ENCODE assay signal across 7 mouse cellular contexts in genomic region chr3:152763139-152763882, GRCm38 (mm10). TPM values are rescaled to one million over a fixed set of nuclear protein-coding genes. Genes with fewer than 3 reads are reported as not detected.
DNase-seq lines count a peak whose midpoint lies in the region; ATAC-seq and TF ChIP-seq lines count a peak whose summit lies in the region.

No protein-coding gene starts in this region.

- ATAC-seq in G1E (ENCODE audit: extremely low read depth, insufficient number of reproducible peaks, low FRiP score, poor library complexity, severe bottlenecking): peak; percentile 43; the same call in 1 of the 2 replicates
- peak; percentile 62 for ATAC-seq in intestine, embryonic 15.5 days
- ATAC-seq in liver, postnatal 0 days: peak; percentile 72
- no peak for ATAC-seq in neural tube, embryonic 11.5 days (ENCODE audit: insufficient read depth, low FRiP score, low TSS enrichment)

- DNase-seq in G1E (ENCODE audit: low spot score): peak; percentile 11
- DNase-seq in adrenal gland, postnatal 25 days: peak; percentile 66
- DNase-seq in gastrocnemius, postnatal 14 days: peak; percentile 41
- peak; percentile 63 for DNase-seq in liver, postnatal 0 days
- DNase-seq in neural tube, embryonic 11.5 days (ENCODE audit: low spot score): peak; percentile 54
- peak; percentile 50 for DNase-seq in thymus, postnatal 0 days (ENCODE audit: low spot score)

- H3K36me3 ChIP-seq in G1E (replicated peaks): peaks cover 49% of the 10 kb centered on the region
- H3K36me3 ChIP-seq in intestine, embryonic 15.5 days: no peaks in the 10 kb centered on the region
- H3K36me3 ChIP-seq in liver, postnatal 0 days (replicated peaks; ENCODE audit: insufficient read depth, low read length): peaks cover 3% of the 10 kb centered on the region; the same call in 1 of the 2 replicates
- H3K36me3 ChIP-seq in neural tube, embryonic 11.5 days (ENCODE audit: control insufficient read depth, insufficient read depth, low read length): no peaks in the 10 kb centered on the region

- H3K4me2 ChIP-seq in intestine, embryonic 15.5 days (replicated peaks): peak overlapping the region; percentile 72
- peak overlapping the region; percentile 77 for H3K4me2 ChIP-seq in liver, postnatal 0 days (ENCODE audit: low read depth, low read length)
- peak overlapping the region; percentile 26; the same call in 1 of the 2 replicates for H3K4me2 ChIP-seq in neural tube, embryonic 11.5 days (ENCODE audit: low read depth)

- no peaks in the 10 kb centered on the region for H3K27me3 ChIP-seq in G1E (ENCODE audit: insufficient read depth, low read length)
- H3K27me3 ChIP-seq in intestine, embryonic 15.5 days (replicated peaks): no peaks in the 10 kb centered on the region
- H3K27me3 ChIP-seq in liver, postnatal 0 days (ENCODE audit: insufficient read depth, low read length): no peaks in the 10 kb centered on the region
- no peaks in the 10 kb centered on the region for H3K27me3 ChIP-seq in neural tube, embryonic 11.5 days (ENCODE audit: control insufficient read depth, insufficient read depth, low read length)

- no peaks in the 10 kb centered on the region for H3K9me3 ChIP-seq in G1E (replicated peaks)
- no peaks in the 10 kb centered on the region for H3K9me3 ChIP-seq in intestine, embryonic 15.5 days
- H3K9me3 ChIP-seq in liver, postnatal 0 days (ENCODE audit: low read length): no peaks in the 10 kb centered on the region
- no peaks in the 10 kb centered on the region for H3K9me3 ChIP-seq in neural tube, embryonic 11.5 days (ENCODE audit: control insufficient read depth, low read length)

- 33% methylated on average over 26 of the region's 26 CpGs for WGBS in intestine, embryonic 15.5 days
- WGBS in liver, postnatal 0 days (ENCODE audit: insufficient replicate concordance): 22% methylated on average over 26 of the region's 26 CpGs
- 47% methylated on average over 26 of the region's 26 CpGs for WGBS in neural tube, embryonic 11.5 days

- 0 out of 2 replicates have a peak overlapping the region, but pooled peaks have one; percentile 32 for H3K27ac ChIP-seq in intestine, embryonic 15.5 days
- H3K27ac ChIP-seq in liver, postnatal 0 days (ENCODE audit: low read depth): peak overlapping the region; percentile 68
- H3K27ac ChIP-seq in neural tube, embryonic 11.5 days (ENCODE audit: low read depth, low read length): no peak overlapping the region

- TF ChIP-seq EP300 in liver, postnatal 0 days (IDR thresholded peaks at IDR 0.05; ENCODE audit: low read depth): no peak

- H3K4me3 ChIP-seq in G1E (ENCODE audit: low read depth, low read length): peak overlapping the region; percentile 70
- H3K4me3 ChIP-seq in intestine, embryonic 15.5 days (replicated peaks): peak overlapping the region; percentile 37
- peak overlapping the region; percentile 57 for H3K4me3 ChIP-seq in liver, postnatal 0 days (ENCODE audit: low read depth, low read length)
- no peak overlapping the region for H3K4me3 ChIP-seq in neural tube, embryonic 11.5 days (ENCODE audit: low read depth, low read length)

- peaks cover 76% of the 10 kb centered on the region for H3K4me1 ChIP-seq in G1E (ENCODE audit: insufficient read depth, low read depth, low read length)
- 0 out of 2 replicates have a peak, but pooled peaks cover 11% of the 10 kb centered on the region for H3K4me1 ChIP-seq in intestine, embryonic 15.5 days (replicated peaks)
- peaks cover 12% of the 10 kb centered on the region for H3K4me1 ChIP-seq in liver, postnatal 0 days (ENCODE audit: insufficient read depth)
- H3K4me1 ChIP-seq in neural tube, embryonic 11.5 days (ENCODE audit: control insufficient read depth, insufficient read depth, low read length): peaks cover 3% of the 10 kb centered on the region; the same call in 1 of the 2 replicates

- intact Hi-C loops in gastrocnemius, postnatal 14 days (cut with DNase I; ENCODE audit: low total_unique reads): no loop called here

- peak overlapping the region; percentile 37; the same call in 1 of the 2 replicates for H3K9ac ChIP-seq in intestine, embryonic 15.5 days
- H3K9ac ChIP-seq in liver, postnatal 0 days (replicated peaks): peak overlapping the region; percentile 59
- peak overlapping the region; percentile 22; the same call in 1 of the 2 replicates for H3K9ac ChIP-seq in neural tube, embryonic 11.5 days (ENCODE audit: low read length)

- TF ChIP-seq CTCF in G1E (IDR thresholded peaks at IDR 0.05; ENCODE audit: low read depth, low read length): 0 out of 2 replicates have a peak, but pooled peaks have one; percentile 5
- peak; percentile 77 for TF ChIP-seq CTCF in liver, postnatal 0 days (IDR thresholded peaks at IDR 0.05; ENCODE audit: low read depth)

RNA-seq across cellular contexts. Expression of gene Pigk, which starts 49.4 kb away (rescaled TPM):
- total RNA-seq in G1E (2014; fragmentation: Nextera tagmentation): 36.3 and 39.2 TPM in 2 replicates
- 27.7 and 34.2 TPM in 2 replicates for total RNA-seq in G1E (2017)
- polyA plus RNA-seq in G1E (2012): 3.9 and 4.1 TPM in 2 replicates
- total RNA-seq in adrenal gland, postnatal 25 days (2021): 63.0 and 70.0 TPM in 2 replicates
- 10 to 100 TPM; 20.8 to 27.7 TPM for total RNA-seq in gastrocnemius, postnatal 14 days (2021)
- 36.6 and 42.6 TPM in 2 replicates for polyA plus RNA-seq in intestine, embryonic 15.5 days (2015; fragmentation: Nextera tagmentation; extraction: Ambion mirVana)
- polyA plus RNA-seq in liver, postnatal 0 days (2015; fragmentation: Nextera tagmentation; extraction: Ambion mirVana): 22.2 and 23.8 TPM in 2 replicates
- polyA plus RNA-seq in neural tube, embryonic 11.5 days (2014; fragmentation: Nextera tagmentation; extraction: Ambion mirVana): 39.5 and 42.4 TPM in 2 replicates
- polyA plus RNA-seq in thymus, postnatal 0 days (2015; fragmentation: Nextera tagmentation; extraction: Ambion mirVana): 38.0 and 41.7 TPM in 2 replicates

Comparison
In these comparisons a context has a peak if more than half of its experiments do, and no peak if none do; other contexts are left out.
1. DNase-seq: peak in every context shown above with its lines; median percentile 66 in adrenal gland, postnatal 25 days; 63 in liver, postnatal 0 days; 54 in neural tube, embryonic 11.5 days; 50 in thymus, postnatal 0 days; 41 in gastrocnemius, postnatal 14 days; 11 in G1E.
2. H3K4me2 ChIP-seq: peak in every context shown above with its lines; median percentile 77 in liver, postnatal 0 days; 72 in intestine, embryonic 15.5 days; 26 in neural tube, embryonic 11.5 days.